Mouse (Mus musculus) intestine, embryonic 14.5 days (tissue): ENCODE measurements around the gene Mtmr12. TPM values are rescaled to one million over a fixed set of nuclear protein-coding genes. Genes with fewer than 3 reads are reported as not detected.
A peak's percentile ranks its signal among the peaks of the same experiment; 100 is the strongest.

Experiments
- ATAC-seq: fragments of 200-750 bp; cut with Nextera tagmentation; replicated peaks from 2 replicates; pipeline ENCODE4 v1.8.0; 2017; ENCODE audit warnings: low read depth, moderate number of reproducible peaks, moderate TSS enrichment, moderate library complexity; ENCODE audit not compliant: low FRiP score, low TSS enrichment
- DNase-seq: peaks from one replicate; pipeline ENCODE4 v3.0.0-alpha.2; 2018; ENCODE audit warnings: low spot score
- H3K27ac ChIP-seq: fragments of 300-500 bp; sonication (generic); 2 replicates; pipeline ENCODE4 v1.5.1; 2014; ENCODE audit warnings: low read depth, mild to moderate bottlenecking, control low read depth
- H3K27me3 ChIP-seq: fragments of 300-500 bp; sonication (generic); replicated peaks from 2 replicates; pipeline ENCODE4 v1.6.1; 2014; ENCODE audit warnings: low read length, control low read depth; ENCODE audit not compliant: control insufficient read depth, insufficient read depth
- H3K36me3 ChIP-seq: fragments of 300-500 bp; sonication (generic); 2 replicates; pipeline ENCODE4 v1.6.1; 2014; ENCODE audit warnings: low read length, control low read depth; ENCODE audit not compliant: control insufficient read depth, insufficient read depth
- H3K4me1 ChIP-seq: fragments of 300-500 bp; sonication (generic); replicated peaks from 2 replicates; pipeline ENCODE4 v1.6.1; 2014; ENCODE audit warnings: low read length, control low read depth, mixed read lengths; ENCODE audit not compliant: control insufficient read depth, insufficient read depth
- H3K4me2 ChIP-seq: fragments of 300-500 bp; sonication (generic); 2 replicates; pipeline ENCODE4 v1.6.1; 2014; ENCODE audit warnings: low read length
- H3K4me3 ChIP-seq: fragments of 300-500 bp; sonication (generic); 2 replicates; pipeline ENCODE4 v1.5.1; 2014; ENCODE audit warnings: low read depth, low read length, control low read depth, mixed read lengths
- H3K9ac ChIP-seq: fragments of 300-500 bp; sonication (generic); 2 replicates; pipeline ENCODE4 v1.6.1; 2014; ENCODE audit warnings: mild to moderate bottlenecking, low read length
- H3K9me3 ChIP-seq: fragments of 300-500 bp; sonication (generic); 2 replicates; pipeline ENCODE4 v1.6.1; 2016; ENCODE audit warnings: low read length, control low read depth; ENCODE audit not compliant: control insufficient read depth
- WGBS: fragments of 180-500 bp; shearing (Covaris S2); extraction: QIAGEN DNeasy Blood & Tissue Kit; methylation state at CpG from one replicate; pipeline ENCODE4 v1.1.7; 2014; 5-methylcytosine and 5-hydroxymethylcytosine counted together
- microRNA counts: library from miRNA; unstranded; fragments of <30 nt; microRNA quantifications from one replicate; lab custom pipeline; 2016
- microRNA-seq: library from miRNA; unstranded; fragments of <30 nt; microRNA quantifications from one replicate; pipeline ENCODE4, GENCODE M21; 2016
- polyA plus RNA-seq: library from polyadenylated mRNA; unstranded; fragments of >200 nt; fragmentation: Nextera tagmentation; extraction: Ambion mirVana; gene quantifications from 2 replicates; pipeline ENCODE4 v1.2.1, GENCODE M21; 2014

The Mtmr12 gene
- polyA plus RNA-seq, 1 experiment from 2014 or later, result 21.2 TPM

GRCm38 (mm10) chr15:12321788-12322621, 117.2 kb downstream of the Mtmr12 start, which contains the start of gene 1810049J17Rik:
Gene 1810049J17Rik, minus strand, starts transcription at chr15:12321899.
- peak within 1 kb of the TSS; percentile 73 for H3K4me2 ChIP-seq
- peaks cover 17% of the 10 kb centered on the region for H3K4me1 ChIP-seq
- H3K36me3 ChIP-seq, result no peaks in the 10 kb centered on the region; the same call in 1 of the 2 replicates
- H3K9ac ChIP-seq, result peak within 1 kb of the TSS; percentile 98
- H3K27me3 ChIP-seq, result no peaks in the 10 kb centered on the region
- no peaks in the 10 kb centered on the region for H3K9me3 ChIP-seq
- ATAC-seq (peak; percentile 31), DNase-seq (peak; percentile 81)
- WGBS, result under 1% methylated on average over 68 of the region's 70 CpGs
- H3K27ac ChIP-seq, result peak within 1 kb of the TSS; percentile 95
- H3K4me3 ChIP-seq, result peak within 1 kb of the TSS; percentile 95

GRCm38 (mm10) chr15:12322676-12323402, 118.0 kb downstream of the Mtmr12 start:
- Histone ChIP-seq H3K27me3 (no peaks in the 10 kb centered on the region), H3K4me3 (peak overlapping the region; percentile 95), H3K4me1 (peaks cover 17% of the 10 kb centered on the region), H3K9ac (peak overlapping the region; percentile 98), H3K9me3 (no peaks in the 10 kb centered on the region), H3K4me2 (peak overlapping the region; percentile 73), H3K27ac (no peak overlapping the region), H3K36me3 (no peaks in the 10 kb centered on the region; the same call in 1 of the 2 replicates)
- WGBS, result 9% methylated on average over 9 of the region's 9 CpGs
- no peak for ATAC-seq
- no peak for DNase-seq

MicroRNA genes within 50 kb of the gene (microRNA counts, 519-probe panel; counts per million panel counts)
- microRNA mmu-miR-1898 (lab: Ali Mortazavi, UCI), result not detected

Small RNA genes within 50 kb of the gene (microRNA-seq; reads per million reads assigned to microRNA genes)
- not detected for gene Mir1898

Other genes with a start within 250 kb of the Mtmr12 start
- 716 and 762 TPM in 2 replicates for gene Sub1, start 208.0 kb upstream of the Mtmr12 start, polyA plus RNA-seq
- gene Zfr, start 87.2 kb upstream of the Mtmr12 start, polyA plus RNA-seq, result 144 and 157 TPM in 2 replicates
- 93.2 and 98.0 TPM in 2 replicates for gene Golph3, start 116.4 kb downstream of the Mtmr12 start, polyA plus RNA-seq
- 1.4 and 1.7 TPM in 2 replicates for gene 1810049J17Rik, start 116.9 kb downstream of the Mtmr12 start, polyA plus RNA-seq